Mouse (Mus musculus) c-Kit-negative CD71-positive TER-119-positive erythroid progenitor cells, embryonic 14.5 days (primary cell): ENCODE data around the gene Hdac1.
A peak's percentile ranks its signal among the peaks of the same experiment; 100 is the strongest.

Experiments
- DNase-seq: peaks from one replicate; pipeline ENCODE4 v3.0.0-alpha.2; 2013; ENCODE audit warnings: low read depth, low spot score

Hdac1 gene

DNA sequence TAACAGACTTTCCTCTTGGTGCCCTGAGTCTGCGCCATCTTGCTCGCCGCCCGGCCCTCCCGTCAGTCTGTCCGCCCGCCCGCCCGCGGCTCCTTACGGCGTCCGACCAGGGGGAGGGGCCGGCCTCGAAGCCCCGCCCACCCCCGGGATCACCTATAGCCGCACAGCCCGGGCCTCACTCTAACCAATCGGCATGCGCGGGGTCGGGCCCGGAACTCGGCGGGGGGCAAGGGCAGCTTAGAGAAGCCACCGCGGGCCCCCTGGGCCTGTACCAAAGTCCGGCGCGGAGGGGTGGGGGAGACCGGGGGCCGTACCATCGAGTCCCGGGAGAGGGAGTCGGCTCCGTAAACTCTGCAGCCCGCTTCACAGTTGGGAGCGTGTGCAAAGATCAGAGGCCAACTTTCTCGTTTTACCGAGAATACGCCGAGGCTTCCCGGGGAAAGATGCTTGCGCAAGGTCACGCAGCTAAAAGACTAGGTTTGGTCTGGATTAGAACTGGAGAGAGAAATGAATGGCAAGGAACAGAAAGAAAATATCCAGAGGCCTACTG is at the start of gene Hdac1:
Gene Hdac1, minus strand, starts transcription at position 122 of the 550 bp plus-strand sequence.
- DNase-seq, result peak; percentile 94

DNA sequence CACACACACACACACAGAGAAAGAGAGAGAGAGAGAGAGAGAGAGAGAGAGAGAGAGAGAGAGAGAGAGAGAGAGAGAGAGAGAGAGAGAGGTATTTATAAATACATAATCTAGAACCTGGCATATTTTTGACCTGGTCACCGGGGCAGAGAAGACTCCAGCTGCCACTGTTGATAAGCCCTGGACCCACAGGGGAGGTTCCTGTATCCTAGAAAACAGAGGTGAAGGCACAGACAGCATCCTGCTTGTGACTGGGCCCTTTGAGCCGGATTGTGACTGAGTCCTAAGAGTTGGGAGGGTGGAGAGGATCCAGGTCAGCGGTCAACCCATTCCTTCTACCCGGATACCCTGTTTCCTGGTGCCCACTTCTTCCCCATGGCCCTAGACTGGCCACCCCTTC is 46.4 kb upstream of the Hdac1 start:
- no peak for DNase-seq

- DNase-seq, result no peak
Measured at GRCm38 (mm10) chr4:129586943-129587342, 44.4 kb upstream of the Hdac1 start.

DNA sequence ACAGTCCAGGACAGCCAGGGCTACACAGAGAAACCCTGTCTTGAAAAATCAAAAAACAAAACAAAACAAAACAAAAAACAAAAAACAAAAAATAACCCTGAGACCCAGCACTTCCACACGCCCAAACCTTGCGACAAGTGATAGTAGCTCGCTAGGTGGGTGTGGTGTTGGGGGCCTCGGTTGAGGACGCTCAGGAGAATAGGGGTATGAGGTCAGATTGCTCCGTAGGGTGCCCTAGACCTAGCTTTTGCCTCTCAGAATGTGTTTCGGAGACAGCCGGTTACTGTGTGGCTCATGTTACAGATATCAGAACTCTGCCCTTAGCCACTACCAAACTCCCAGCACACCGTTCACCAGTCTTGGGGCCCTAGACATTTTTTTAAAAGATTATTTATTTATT is 43.3 kb upstream of the Hdac1 start:
- DNase-seq, result no peak

GRCm38 (mm10) chr4:129584884-129585608 is 42.5 kb upstream of the Hdac1 start:
- peak; percentile 66 for DNase-seq

DNA sequence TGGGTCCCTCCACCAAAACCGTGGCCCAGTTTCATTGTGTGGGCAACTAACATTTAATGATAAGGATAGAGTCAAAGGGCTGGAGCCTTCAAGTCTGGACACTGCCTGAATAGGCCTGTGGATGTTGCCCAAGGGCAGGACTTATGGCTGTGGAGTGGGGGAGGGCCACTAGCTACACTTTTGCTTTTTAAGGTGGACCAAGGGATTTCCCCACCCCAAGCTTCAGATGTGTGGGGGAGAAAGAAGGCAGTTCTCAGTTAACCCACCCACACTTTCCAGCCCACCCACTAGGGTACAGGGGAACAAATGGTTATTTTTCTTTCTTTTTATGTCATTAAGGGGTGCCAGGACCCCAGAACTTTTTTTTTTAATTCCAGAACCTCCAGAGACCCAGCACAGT is 41.9 kb upstream of the Hdac1 start:
- DNase-seq, result no peak

- no peak for DNase-seq
Measured at GRCm38 (mm10) chr4:129582251-129582650, 39.7 kb upstream of the Hdac1 start.

GRCm38 (mm10) chr4:129580347-129580746 is 37.8 kb upstream of the Hdac1 start:
- no peak for DNase-seq

- DNase-seq, result no peak
Measured at GRCm38 (mm10) chr4:129578466-129578865, 36.0 kb upstream of the Hdac1 start, which contains the start of gene Fam167b. Gene Fam167b (minus strand): TSS chr4:129578549.

- no peak for DNase-seq
Measured at GRCm38 (mm10) chr4:129577688-129578087, 35.2 kb upstream of the Hdac1 start.

DNA sequence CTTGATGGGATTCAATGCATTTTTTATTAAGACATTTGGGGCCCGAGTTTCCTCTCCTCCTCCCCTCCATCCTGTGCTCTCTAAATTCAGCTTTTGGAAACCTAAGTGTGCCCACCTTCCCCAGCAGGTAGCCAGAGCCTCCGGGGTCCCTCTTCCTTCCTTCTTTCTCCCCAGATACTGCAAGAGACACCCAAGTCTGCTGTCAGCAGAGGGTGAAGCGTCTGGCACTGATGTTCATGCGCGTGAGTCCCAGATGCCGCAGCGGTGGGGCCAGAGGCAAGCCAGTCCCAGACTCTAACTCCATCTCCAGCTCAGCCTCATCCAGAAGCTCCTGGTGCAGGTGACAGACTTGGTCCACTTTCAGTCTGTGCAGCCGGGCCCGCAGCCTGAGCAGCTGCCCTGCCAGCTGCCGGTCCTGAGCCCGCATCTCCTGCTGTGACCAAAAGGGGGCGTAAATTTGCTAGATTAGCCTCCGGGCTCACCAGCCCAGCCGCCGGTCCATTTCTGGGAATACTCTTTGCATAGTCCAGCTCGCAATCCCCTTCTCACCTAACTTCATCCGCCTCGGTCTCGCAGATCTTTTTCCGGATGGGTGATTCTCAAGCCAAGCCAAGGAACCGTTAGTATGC is 34.5 kb upstream of the Hdac1 start:
- DNase-seq, result no peak

DNA sequence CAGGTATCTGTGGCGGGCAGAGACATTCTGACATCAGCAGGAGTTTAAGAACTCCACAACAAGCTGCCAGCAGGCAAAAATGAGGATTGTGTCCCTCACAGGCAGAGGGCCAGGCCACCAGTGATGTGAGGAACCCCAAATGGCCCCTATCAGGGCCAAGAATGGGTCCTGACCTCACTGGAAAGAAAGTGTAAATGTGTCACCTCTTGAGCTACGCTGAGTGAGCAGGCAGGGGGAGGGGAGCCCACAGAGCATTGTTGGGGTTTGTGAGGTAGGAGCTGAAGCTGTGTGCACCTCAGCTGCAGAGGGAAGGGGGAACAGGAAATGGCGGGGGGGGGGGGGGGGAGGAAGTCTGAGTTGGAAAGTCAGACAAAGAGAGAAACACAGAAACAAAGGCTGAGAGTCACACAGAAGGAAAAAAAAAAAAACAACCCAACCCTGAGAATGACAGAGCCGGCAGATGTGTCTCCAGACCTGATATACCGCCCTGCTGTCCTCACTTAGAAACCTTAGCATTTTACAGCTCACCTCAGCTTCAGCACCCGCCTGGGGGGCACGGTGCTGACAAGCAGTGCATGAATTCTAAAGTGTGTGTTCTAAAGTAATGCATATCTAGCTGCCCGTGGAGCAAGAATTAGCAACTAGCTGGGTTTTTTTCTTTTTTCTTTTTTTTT is 32.8 kb upstream of the Hdac1 start:
- DNase-seq, result no peak

DNA sequence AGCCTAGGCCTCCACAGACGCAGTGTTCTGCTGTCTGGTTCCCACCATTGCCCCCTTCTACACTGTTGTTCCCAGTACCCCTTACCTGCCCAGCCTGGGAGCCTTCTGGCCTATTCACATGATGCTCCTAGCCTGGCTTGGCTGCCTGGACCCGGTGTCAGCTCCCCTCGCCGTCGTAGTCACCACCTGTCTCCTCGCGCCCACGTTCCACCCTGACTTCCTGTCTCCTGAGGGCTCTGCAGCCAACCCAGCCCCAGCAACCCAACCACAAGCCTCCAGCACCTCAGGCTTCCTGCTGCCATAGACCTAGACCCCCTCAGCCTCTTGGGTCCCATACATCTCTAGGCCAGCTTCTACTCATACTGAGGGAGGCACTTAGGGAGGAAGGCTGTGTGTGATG is 30.9 kb upstream of the Hdac1 start, which contains the start of gene Lck:
Gene Lck, minus strand, starts transcription at position 212 of the 400 bp plus-strand sequence.
- DNase-seq, result no peak

GRCm38 (mm10) chr4:129573093-129573370 is 30.5 kb upstream of the Hdac1 start:
- no peak for DNase-seq

GRCm38 (mm10) chr4:129572236-129573092 is 30.0 kb upstream of the Hdac1 start:
- no peak for DNase-seq

- DNase-seq, result no peak
Measured at GRCm38 (mm10) chr4:129571551-129572084, 29.1 kb upstream of the Hdac1 start.

- DNase-seq, result no peak
Measured at GRCm38 (mm10) chr4:129570028-129570427, 27.5 kb upstream of the Hdac1 start.

- DNase-seq, result no peak
Measured at GRCm38 (mm10) chr4:129568366-129568765, 25.9 kb upstream of the Hdac1 start.

DNA sequence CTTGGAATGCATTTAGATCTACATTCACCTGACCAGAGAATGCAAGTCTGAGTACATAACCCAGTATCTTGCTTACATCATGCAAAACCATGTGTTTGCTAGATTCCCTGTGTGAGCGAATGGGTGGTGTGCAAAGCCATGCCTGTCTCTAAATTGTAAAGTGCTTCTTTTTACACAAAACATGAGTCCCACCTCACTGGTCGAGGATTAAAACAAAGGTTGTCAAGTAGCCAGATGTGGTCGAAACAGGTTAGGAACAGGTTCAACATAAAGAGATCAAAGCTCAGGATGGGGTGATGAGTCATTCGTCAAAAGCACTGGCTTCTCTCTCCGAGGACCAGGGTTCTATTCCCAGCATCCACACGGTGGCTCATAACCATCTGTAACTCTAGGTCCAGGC is 22.6 kb upstream of the Hdac1 start:
- no peak for DNase-seq

DNA sequence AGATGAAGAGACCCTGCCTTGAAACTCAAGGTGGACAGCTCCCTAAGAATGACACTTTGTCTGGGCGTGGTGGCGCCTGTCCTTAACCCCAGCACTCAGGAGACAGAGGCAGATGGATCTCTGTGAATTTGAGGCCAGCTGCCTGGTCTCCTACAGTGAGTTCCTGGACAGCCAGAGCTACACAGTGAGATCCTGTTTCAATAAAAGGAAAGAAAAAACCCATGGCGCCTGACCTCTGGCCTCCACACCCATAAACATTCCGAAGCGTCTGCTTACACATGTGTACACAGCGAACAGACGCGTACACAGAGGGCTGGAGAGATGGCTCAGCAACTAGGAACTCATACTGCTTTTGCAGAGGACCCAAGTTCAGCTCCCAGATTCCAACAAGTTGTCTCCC is 21.2 kb upstream of the Hdac1 start:
- DNase-seq, result no peak

DNA sequence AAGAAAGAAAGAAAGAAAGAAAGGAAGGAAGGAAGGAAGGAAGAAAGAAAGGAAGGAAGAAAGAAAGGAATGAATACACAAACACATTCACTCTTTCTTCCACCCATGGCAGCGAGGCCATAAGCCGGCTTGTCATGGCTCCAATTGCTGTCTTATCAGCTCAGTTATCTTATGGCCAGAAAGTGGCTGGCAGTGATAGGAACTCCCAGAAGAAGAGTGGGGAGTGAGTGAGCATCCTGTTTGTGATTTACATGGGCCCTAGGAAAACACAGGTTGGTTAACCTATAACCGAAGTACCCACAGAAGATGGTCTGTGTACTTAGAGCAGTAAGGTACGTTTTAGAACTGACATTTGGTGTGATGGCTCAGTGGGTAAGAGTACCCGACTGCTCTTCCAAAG is 18.7 kb upstream of the Hdac1 start:
- DNase-seq, result no peak
